Mouse (Mus musculus) heart, postnatal 0 days (tissue): ENCODE results near the gene Ppm1m. TPM values are rescaled to one million over a fixed set of nuclear protein-coding genes. Genes with fewer than 3 reads are reported as not detected.
A peak's percentile ranks its signal among the peaks of the same experiment; 100 is the strongest.

ENCODE experiments used
- ATAC-seq: fragments of 200-750 bp; cut with Nextera tagmentation; 2 replicates; pipeline ENCODE4 v1.8.0; 2017; ENCODE audit warnings: low read depth, moderate number of reproducible peaks, moderate library complexity; ENCODE audit not compliant: insufficient read depth
- DNase-seq: peaks from one replicate; pipeline ENCODE4 v3.0.0-alpha.2; 2016; ENCODE audit warnings: low spot score
- H3K27ac ChIP-seq: fragments of 300-500 bp; sonication (generic); 2 replicates; pipeline ENCODE4 v1.5.1; 2014; ENCODE audit warnings: low read depth, mild to moderate bottlenecking
- H3K27me3 ChIP-seq: fragments of 300-500 bp; sonication (generic); 2 replicates; pipeline ENCODE4 v1.6.1; 2014; ENCODE audit warnings: low read length, mixed read lengths; ENCODE audit not compliant: control insufficient read depth, insufficient read depth
- H3K36me3 ChIP-seq: fragments of 300-500 bp; sonication (generic); replicated peaks from 2 replicates; pipeline ENCODE4 v1.6.1; 2014; ENCODE audit warnings: low read length, mixed read lengths; ENCODE audit not compliant: control insufficient read depth, insufficient read depth
- H3K4me1 ChIP-seq: fragments of 300-500 bp; sonication (generic); 2 replicates; pipeline ENCODE4 v1.6.1; 2014; ENCODE audit warnings: antibody characterized with exemption; ENCODE audit not compliant: control insufficient read depth, insufficient read depth
- H3K4me2 ChIP-seq: fragments of 300-500 bp; sonication (generic); 2 replicates; pipeline ENCODE4 v1.6.1; 2014; ENCODE audit warnings: low read depth, mild to moderate bottlenecking, low read length, moderate library complexity
- H3K4me3 ChIP-seq: fragments of 300-500 bp; sonication (generic); 2 replicates; pipeline ENCODE4 v1.5.1; 2014; ENCODE audit warnings: low read depth, low read length
- H3K9ac ChIP-seq: fragments of 300-500 bp; sonication (generic); replicated peaks from 2 replicates; pipeline ENCODE4 v1.6.1; 2014; ENCODE audit warnings: low read depth, low read length, mixed read lengths
- H3K9me3 ChIP-seq: fragments of 300-500 bp; sonication (generic); replicated peaks from 2 replicates; pipeline ENCODE4 v1.6.1; 2016; ENCODE audit warnings: low read length; ENCODE audit not compliant: control insufficient read depth
- CTCF ChIP-seq: IDR thresholded peaks from 2 replicates; pipeline ENCODE4 v1.5.1; 2016; ENCODE audit warnings: antibody characterized with exemption, control low read depth, low read depth
- EP300 ChIP-seq: IDR thresholded peaks from 2 replicates; pipeline ENCODE4 v1.6.1; 2016; ENCODE audit warnings: antibody characterized with exemption, low read depth
- WGBS: fragments of 180-500 bp; shearing (Covaris S2); extraction: QIAGEN DNeasy Blood & Tissue Kit; methylation state at CpG from one replicate; pipeline ENCODE4 v1.1.7; 2014; 5-methylcytosine and 5-hydroxymethylcytosine counted together
- polyA plus RNA-seq: library from polyadenylated mRNA; unstranded; fragments of >200 nt; fragmentation: Nextera tagmentation; extraction: Ambion mirVana; gene quantifications from 2 replicates; pipeline ENCODE4 v1.2.1, GENCODE M21; 2015
- total RNA-seq: library from RNA; depleted of rRNA; stranded (reverse); fragments of >200 nt; gene quantifications from 2 replicates; pipeline ENCODE4 v1.2.3, GENCODE M21; 2014; ENCODE audit warnings: low replicate concordance

Ppm1m gene
- total and polyA plus RNA-seq, 2 experiments from 2014 or later, result 13.1 to 22.8 TPM

DNA sequence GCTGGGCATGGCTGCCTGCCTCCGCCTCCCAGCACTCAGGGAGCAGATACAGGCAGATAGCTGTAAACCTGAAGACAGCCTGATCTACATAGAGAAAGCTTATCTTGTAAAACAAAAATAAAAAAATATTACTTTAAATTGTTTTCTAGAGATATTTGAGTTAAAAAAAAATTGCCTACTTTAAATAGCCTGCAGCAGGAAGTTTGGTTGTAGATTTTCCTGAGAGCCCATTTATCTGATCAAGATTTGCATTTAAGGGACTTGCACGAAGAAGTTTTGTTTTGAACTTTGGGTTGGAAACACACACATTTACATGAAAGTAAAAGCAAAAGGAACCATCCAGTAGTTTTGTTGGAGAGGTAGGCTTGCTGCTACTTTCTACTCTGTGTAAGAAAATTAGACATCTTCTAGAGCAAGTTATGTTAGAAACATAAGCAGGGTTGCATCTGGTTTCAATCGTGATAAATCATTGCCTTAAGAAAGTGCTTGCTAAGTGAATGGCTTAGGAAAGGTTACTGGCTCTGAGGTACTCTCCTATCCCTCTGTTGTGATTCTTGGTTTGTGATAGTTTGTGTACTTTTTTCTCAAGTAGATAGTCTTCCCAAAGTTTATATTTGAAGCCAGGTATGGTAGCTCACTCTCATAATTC lies 23.9 kb downstream of the Ppm1m start:
- TF ChIP-seq CTCF, result no peak
- TF ChIP-seq EP300, result no peak
- DNase-seq, result no peak
- Histone ChIP-seq H3K9ac (0 out of 2 replicates have a peak overlapping the region, but pooled peaks have one; percentile 16), H3K9me3 (no peaks in the 10 kb centered on the region), H3K36me3 (peaks cover 42% of the 10 kb centered on the region), H3K27ac (no peak overlapping the region), H3K4me2 (no peak overlapping the region), H3K4me1 (peaks cover 27% of the 10 kb centered on the region), H3K27me3 (no peaks in the 10 kb centered on the region), H3K4me3 (no peak overlapping the region)
- ATAC-seq, result no peak
- 42% methylated on average over 3 of the region's 3 CpGs for WGBS

DNA sequence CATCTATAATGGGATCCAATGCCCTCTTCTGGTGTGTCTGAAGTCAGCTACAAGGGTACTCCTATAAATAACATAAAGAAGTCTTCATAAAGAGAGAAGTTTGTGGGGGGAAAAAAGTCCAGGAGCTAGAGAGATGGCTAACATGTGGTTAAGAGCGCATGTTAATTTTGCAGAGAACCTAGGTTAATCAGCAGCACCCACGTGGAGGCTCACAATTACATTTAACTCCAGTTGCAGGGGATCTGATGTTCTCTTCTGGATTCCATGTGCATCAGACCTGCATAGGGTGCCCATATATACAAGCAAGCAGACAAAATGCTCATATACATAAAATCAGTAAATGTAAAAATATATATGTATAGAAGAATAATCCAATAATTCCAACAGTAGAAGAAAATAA lies 26.2 kb downstream of the Ppm1m start:
- Histone ChIP-seq H3K27me3 (no peaks in the 10 kb centered on the region), H3K4me1 (peaks cover 35% of the 10 kb centered on the region), H3K4me3 (peak overlapping the region; percentile 88), H3K36me3 (peaks cover 21% of the 10 kb centered on the region), H3K4me2 (peak overlapping the region; percentile 90), H3K9ac (no peak overlapping the region), H3K9me3 (no peaks in the 10 kb centered on the region), H3K27ac (no peak overlapping the region)
- WGBS, result 41% methylated on average over 2 of the region's 2 CpGs
- no peak for ATAC-seq
- no peak for DNase-seq
- TF ChIP-seq EP300 (no peak), CTCF (no peak)

DNA sequence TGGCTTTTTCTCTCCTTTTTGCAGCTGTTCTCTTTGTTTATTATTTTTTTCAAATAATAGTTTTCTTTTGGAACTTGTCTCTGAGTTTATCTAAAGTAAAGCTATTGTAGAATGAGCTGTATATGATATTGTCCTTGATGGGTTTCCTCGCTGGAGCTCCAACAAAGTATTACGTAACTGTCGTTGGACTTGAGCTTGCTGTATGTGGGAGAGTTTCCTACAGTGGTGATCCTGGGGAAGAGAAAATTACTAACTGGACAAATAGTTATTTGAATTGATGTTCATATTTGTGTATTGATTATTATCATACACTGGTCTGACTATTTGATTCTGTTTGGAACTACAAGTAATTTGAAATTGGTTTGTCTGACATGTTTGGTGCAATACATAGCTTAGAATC lies 27.0 kb downstream of the Ppm1m start:
- TF ChIP-seq CTCF (no peak), EP300 (no peak)
- Histone ChIP-seq H3K27me3 (no peaks in the 10 kb centered on the region), H3K4me3 (peak overlapping the region; percentile 88), H3K4me1 (peaks cover 35% of the 10 kb centered on the region), H3K9ac (peak overlapping the region; percentile 94), H3K36me3 (peaks cover 16% of the 10 kb centered on the region), H3K9me3 (no peaks in the 10 kb centered on the region), H3K27ac (peak overlapping the region; percentile 99; the same call in 1 of the 2 replicates), H3K4me2 (peak overlapping the region; percentile 90)
- 1% methylated on average over 3 of the region's 3 CpGs for WGBS
- DNase-seq (peak; percentile 18), ATAC-seq (no peak)

DNA sequence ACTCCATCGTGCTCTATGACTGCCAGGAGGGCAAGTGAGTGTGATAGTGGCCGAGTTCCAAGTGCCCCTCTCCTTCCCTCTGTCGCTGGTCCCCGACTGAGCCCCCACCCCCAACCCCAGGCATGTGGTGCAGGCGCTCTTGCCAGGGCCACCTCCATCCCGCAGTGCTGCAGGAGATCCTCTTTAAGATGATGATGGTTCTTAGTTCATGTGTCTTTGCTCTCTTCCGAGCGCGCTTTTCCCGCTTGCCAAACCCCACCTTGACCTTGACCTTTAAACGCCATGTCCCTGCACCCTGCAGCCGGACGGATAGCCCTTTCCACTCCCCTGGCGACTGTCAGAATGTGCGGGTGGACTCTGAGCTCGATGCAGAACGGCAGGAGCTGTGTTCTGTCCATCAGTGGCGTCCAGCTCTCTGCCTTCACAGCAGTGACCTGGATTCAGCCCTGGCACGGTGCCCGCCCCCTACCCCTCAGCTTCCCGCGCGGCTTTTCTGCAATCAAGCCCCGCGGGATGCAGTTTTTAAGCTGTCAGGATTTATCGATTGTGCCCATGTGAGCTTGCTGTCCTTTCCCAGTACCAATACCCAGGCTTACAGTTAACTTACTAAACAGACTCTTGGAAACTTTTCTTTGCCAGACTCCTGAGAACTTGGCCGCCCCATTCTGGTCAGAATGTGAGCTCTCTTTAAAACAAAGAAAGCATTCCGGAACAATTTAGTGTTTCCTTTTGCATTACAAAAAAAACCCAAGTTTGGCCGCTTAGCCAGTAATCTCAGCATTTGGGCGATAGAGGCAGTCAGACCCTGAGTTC lies 28.0 kb downstream of the Ppm1m start:
- H3K9me3 ChIP-seq, result no peaks in the 10 kb centered on the region
- H3K4me3 ChIP-seq, result peak overlapping the region; percentile 88
- H3K4me1 ChIP-seq, result peaks cover 35% of the 10 kb centered on the region
- WGBS, result under 1% methylated on average over 30 of the region's 30 CpGs
- H3K36me3 ChIP-seq, result peaks cover 6% of the 10 kb centered on the region
- H3K9ac ChIP-seq, result peak overlapping the region; percentile 94
- ATAC-seq, result peak; percentile 61
- peak overlapping the region; percentile 90 for H3K4me2 ChIP-seq
- no peaks in the 10 kb centered on the region for H3K27me3 ChIP-seq
- H3K27ac ChIP-seq, result peak overlapping the region; percentile 99
- peak; percentile 44 for DNase-seq
- TF ChIP-seq CTCF (no peak), EP300 (no peak)

DNA sequence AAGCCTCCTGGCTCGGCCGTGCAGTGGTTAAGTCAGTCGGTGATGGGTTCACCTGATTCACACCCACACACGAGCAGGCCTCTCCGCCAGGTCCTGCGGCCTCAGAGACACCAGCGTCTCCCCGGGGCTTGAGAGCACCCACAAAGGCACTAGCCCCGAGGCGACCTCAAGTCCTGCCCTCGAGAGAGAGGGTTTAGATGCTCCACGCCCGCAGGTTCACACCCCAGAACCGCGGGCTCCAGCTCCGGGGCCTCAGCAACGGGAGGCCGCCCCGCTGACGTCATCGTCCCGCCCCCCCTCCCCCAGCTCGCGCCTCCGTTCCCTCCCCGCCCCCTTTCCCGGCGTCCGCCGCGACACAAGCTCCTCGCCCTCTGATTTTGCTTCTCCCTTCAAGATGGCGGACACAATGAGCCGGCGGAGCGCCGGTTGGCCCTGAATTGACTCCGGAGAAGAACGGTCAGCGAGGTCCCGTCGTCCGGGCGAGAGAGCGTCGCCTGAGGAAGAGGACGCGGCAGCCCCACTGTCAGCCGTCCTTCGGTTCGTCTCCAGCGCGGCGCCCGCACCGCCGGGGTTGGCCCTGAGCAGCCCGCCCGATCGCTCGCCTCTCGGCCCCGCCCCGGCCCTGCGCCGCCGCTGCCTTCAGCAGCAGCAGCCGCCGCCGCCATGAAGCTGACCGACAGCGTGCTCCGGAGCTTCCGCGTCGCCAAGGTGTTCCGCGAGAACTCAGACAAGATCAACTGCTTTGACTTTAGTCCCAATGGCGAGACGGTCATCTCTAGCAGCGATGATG lies 28.8 kb downstream of the Ppm1m start, which contains the start of gene Wdr82:
Wdr82 (plus strand) TSS at position 373 of the 790 bp plus-strand sequence.
- Histone ChIP-seq H3K27me3 (no peaks in the 10 kb centered on the region), H3K36me3 (no peaks in the 10 kb centered on the region), H3K27ac (peak within 1 kb of the TSS; percentile 99), H3K9me3 (no peaks in the 10 kb centered on the region), H3K4me3 (peak within 1 kb of the TSS; percentile 88), H3K9ac (peak within 1 kb of the TSS; percentile 94), H3K4me2 (peak within 1 kb of the TSS; percentile 90), H3K4me1 (peaks cover 29% of the 10 kb centered on the region)
- WGBS, result under 1% methylated on average over 69 of the region's 81 CpGs
- peak; percentile 89 for DNase-seq
- TF ChIP-seq CTCF (no peak), EP300 (peak; percentile 27; the same call in 1 of the 2 replicates)
- ATAC-seq, result peak; percentile 92
